ENCODE assay signal across 8 mouse cellular contexts in genomic region chr5:141243253-141243965, GRCm38 (mm10). TPM values are rescaled to one million over a fixed set of nuclear protein-coding genes. Genes with fewer than 3 reads are reported as not detected.
DNase-seq lines count a peak whose midpoint lies in the region; ATAC-seq and TF ChIP-seq lines count a peak whose summit lies in the region.

No protein-coding gene starts in this region.

- no peak for ATAC-seq in heart, embryonic 11.5 days (replicated peaks; ENCODE audit: insufficient number of reproducible peaks, low FRiP score, low TSS enrichment)
- ATAC-seq in limb, embryonic 11.5 days (ENCODE audit: insufficient number of reproducible peaks, low FRiP score, low TSS enrichment, low read depth): no peak
- no peak for ATAC-seq in neural tube, embryonic 12.5 days (ENCODE audit: low FRiP score, low read depth)

- H3K9me3 ChIP-seq in heart, embryonic 11.5 days (replicated peaks; ENCODE audit: control insufficient read depth, low read length): no peaks in the 10 kb centered on the region
- no peaks in the 10 kb centered on the region for H3K9me3 ChIP-seq in limb, embryonic 11.5 days (ENCODE audit: control insufficient read depth, low read length)
- no peaks in the 10 kb centered on the region for H3K9me3 ChIP-seq in neural tube, embryonic 12.5 days

- H3K9ac ChIP-seq in heart, embryonic 11.5 days (ENCODE audit: low read depth, low read length): peak overlapping the region; percentile 40
- H3K9ac ChIP-seq in limb, embryonic 11.5 days (ENCODE audit: low read length): peak overlapping the region; percentile 12; the same call in 1 of the 2 replicates
- peak overlapping the region; percentile 22; the same call in 1 of the 2 replicates for H3K9ac ChIP-seq in neural tube, embryonic 12.5 days

- peak in 1 of 2 experiments; percentile 14 for DNase-seq in left cerebral cortex, adult 2 months (ENCODE audit: extremely low spot score in 1 of 2, low spot score in 2 of 2)
- DNase-seq in left cerebral cortex, adult 9 months (ENCODE audit: low spot score in 2 of 2): no peak
- peak; percentile 28 for DNase-seq in adrenal gland, postnatal 14 days
- DNase-seq in limb, embryonic 11.5 days (ENCODE audit: low spot score): peak; percentile 50
- no peak for DNase-seq in layer of hippocampus, adult 18-20 months (ENCODE audit: low spot score in 2 of 2)
- DNase-seq in layer of hippocampus, postnatal 14 days (ENCODE audit: low spot score in 2 of 2): no peak

- intact Hi-C loops in left cerebral cortex, adult 2 months (cut with DNase I): no loop called here

- peaks cover 12% of the 10 kb centered on the region for H3K27me3 ChIP-seq in heart, embryonic 11.5 days (ENCODE audit: control insufficient read depth, insufficient read depth, low read length)
- H3K27me3 ChIP-seq in limb, embryonic 11.5 days (ENCODE audit: control insufficient read depth, insufficient read depth, low read length): peaks cover 10% of the 10 kb centered on the region
- peaks cover 28% of the 10 kb centered on the region for H3K27me3 ChIP-seq in neural tube, embryonic 12.5 days (replicated peaks)

- no peaks in the 10 kb centered on the region for H3K36me3 ChIP-seq in heart, embryonic 11.5 days (ENCODE audit: control insufficient read depth, insufficient read depth, low read length)
- no peaks in the 10 kb centered on the region for H3K36me3 ChIP-seq in limb, embryonic 11.5 days (ENCODE audit: control insufficient read depth, insufficient read depth, low read length)
- no peaks in the 10 kb centered on the region for H3K36me3 ChIP-seq in neural tube, embryonic 12.5 days

- WGBS in heart, embryonic 11.5 days (ENCODE audit: insufficient replicate concordance): 2% methylated on average over 33 of the region's 33 CpGs
- 4% methylated on average over 33 of the region's 33 CpGs for WGBS in limb, embryonic 11.5 days
- 4% methylated on average over 33 of the region's 33 CpGs for WGBS in neural tube, embryonic 12.5 days

- TF ChIP-seq CTCF in left cerebral cortex, adult 2 months (IDR thresholded peaks at IDR 0.05): no peak

- H3K27ac ChIP-seq in left cerebral cortex, adult 2 months: no peak overlapping the region
- no peak overlapping the region for H3K27ac ChIP-seq in heart, embryonic 11.5 days (ENCODE audit: low read depth, low read length)
- no peak overlapping the region for H3K27ac ChIP-seq in limb, embryonic 11.5 days (replicated peaks; ENCODE audit: low read depth, low read length)
- no peak overlapping the region for H3K27ac ChIP-seq in neural tube, embryonic 12.5 days

- peaks cover 31% of the 10 kb centered on the region for H3K4me1 ChIP-seq in heart, embryonic 11.5 days (ENCODE audit: control insufficient read depth, insufficient read depth, low read length)
- peaks cover 27% of the 10 kb centered on the region for H3K4me1 ChIP-seq in limb, embryonic 11.5 days (ENCODE audit: control insufficient read depth, insufficient read depth, low read length)
- H3K4me1 ChIP-seq in neural tube, embryonic 12.5 days: peaks cover 34% of the 10 kb centered on the region

- peak overlapping the region; percentile 38 for H3K4me3 ChIP-seq in left cerebral cortex, adult 2 months
- peak overlapping the region; percentile 78 for H3K4me3 ChIP-seq in heart, embryonic 11.5 days (ENCODE audit: low read depth, low read length)
- peak overlapping the region; percentile 35 for H3K4me3 ChIP-seq in limb, embryonic 11.5 days (ENCODE audit: low read depth, low read length)
- peak overlapping the region; percentile 77 for H3K4me3 ChIP-seq in neural tube, embryonic 12.5 days

- peak overlapping the region; percentile 95 for H3K4me2 ChIP-seq in heart, embryonic 11.5 days
- peak overlapping the region; percentile 61 for H3K4me2 ChIP-seq in limb, embryonic 11.5 days (ENCODE audit: low read depth, severe bottlenecking)
- peak overlapping the region; percentile 97 for H3K4me2 ChIP-seq in neural tube, embryonic 12.5 days (replicated peaks)

RNA-seq across cellular contexts. Expression of gene Sdk1, which starts 2.1 kb away (rescaled TPM):
- 1 to 10 TPM; 9.4 to 9.9 TPM for total RNA-seq in left cerebral cortex, adult 2 months (2021)
- 10.0 and 12.5 TPM in 2 replicates for total RNA-seq in adrenal gland, postnatal 14 days (2021)
- polyA plus RNA-seq in heart, embryonic 11.5 days (2014; fragmentation: Nextera tagmentation; extraction: Ambion mirVana): 1.9 and 3.1 TPM in 2 replicates
- 1.2 and 1.3 TPM in 2 replicates for polyA plus RNA-seq in limb, embryonic 11.5 days (2014; fragmentation: Nextera tagmentation; extraction: Ambion mirVana)
- 3.8 and 4.7 TPM in 2 replicates for polyA plus RNA-seq in neural tube, embryonic 12.5 days (2016; fragmentation: Nextera tagmentation; extraction: Ambion mirVana)
- 1 to 10 TPM; 5.4 to 5.7 TPM for total RNA-seq in layer of hippocampus, adult 18-20 months (2021)
- total RNA-seq in layer of hippocampus, postnatal 14 days (2021): 10 to 100 TPM in 1 of 2 experiments, 1 to 10 TPM in 1; 9.9 to 10.6 TPM

Comparison
In these comparisons a context has a peak if more than half of its experiments do, and no peak if none do; other contexts are left out.
1. DNase-seq: peak in adrenal gland, postnatal 14 days (single experiment) and limb, embryonic 11.5 days (single experiment); none in left cerebral cortex, adult 9 months (0 of 2), layer of hippocampus, adult 18-20 months (0 of 2) and layer of hippocampus, postnatal 14 days (0 of 2).
2. Peak in every context shown above with its lines, with median percentiles within 50 percentile points of each other: H3K4me3 ChIP-seq, H3K4me2 ChIP-seq and H3K9ac ChIP-seq.